Mouse (Mus musculus) lung, adult 2 months (tissue): ENCODE measurements around the gene Slc1a5.

Experiments
- CTCF ChIP-seq: fragments of 200-500 bp; IDR thresholded peaks from 2 replicates; pipeline ENCODE4 v1.5.1; 2011; ENCODE audit warnings: mild to moderate bottlenecking, low read length, control low read depth; ENCODE audit not compliant: insufficient read depth
- POLR2A ChIP-seq: fragments of 200-500 bp; IDR thresholded peaks from 2 replicates; pipeline ENCODE4 v1.6.1; 2011; ENCODE audit warnings: low read depth, mild to moderate bottlenecking, control low read depth, low read length, borderline replicate concordance; ENCODE audit errors: extremely low read depth

- no peak for TF ChIP-seq CTCF
- no peak for TF ChIP-seq POLR2A
Measured at GRCm38 (mm10) chr7:16838804-16839426, 57.8 kb downstream of the Slc1a5 start.
